Mouse (Mus musculus): ENCODE measurements around the gene Adgrb3. TPM values are rescaled to one million over a fixed set of nuclear protein-coding genes. Genes with fewer than 3 reads are reported as not detected.
A peak's percentile ranks its signal among the peaks of the same experiment; 100 is the strongest.

Adgrb3 gene
- polyA plus RNA-seq, 1 experiment from 2014 or later = 9.3 TPM

DNA sequence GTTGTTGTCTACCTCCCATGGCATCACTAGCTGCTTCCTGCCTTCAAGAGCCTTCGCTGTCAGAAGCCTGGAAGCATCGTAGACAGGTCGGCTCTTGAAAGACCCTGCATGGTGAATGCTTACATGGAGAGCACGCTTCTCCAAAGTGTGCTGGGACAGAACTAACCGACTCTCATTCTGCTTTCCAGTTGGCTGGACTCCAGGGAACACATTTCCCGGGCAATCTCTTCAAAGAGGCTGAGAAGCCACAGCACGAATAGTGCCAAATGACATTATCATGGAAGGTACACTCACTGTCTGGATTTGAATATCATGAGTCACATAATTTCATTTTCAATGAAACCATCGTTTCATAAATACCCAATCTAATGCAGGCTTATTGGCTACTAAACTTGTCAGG is 548.0 kb downstream of the Adgrb3 start:
- ATAC-seq (replicated peaks; ENCODE audit: low FRiP score) (no peak), DNase-seq (ENCODE audit: low spot score) (no peak)
- Histone ChIP-seq H3K9ac (ENCODE audit: low read length) (no peak overlapping the region), H3K27ac (ENCODE audit: low read depth, low read length) (no peak overlapping the region), H3K4me2 (ENCODE audit: low read depth, low read length, severe bottlenecking) (no peak overlapping the region), H3K27me3 (ENCODE audit: control insufficient read depth, insufficient read depth, low read length) (no peaks in the 10 kb centered on the region), H3K4me1 (replicated peaks; ENCODE audit: control insufficient read depth, insufficient read depth, low read length) (no peaks in the 10 kb centered on the region), H3K4me3 (ENCODE audit: low read depth, low read length) (no peak overlapping the region), H3K36me3 (ENCODE audit: control insufficient read depth, insufficient read depth, low read length) (no peaks in the 10 kb centered on the region), H3K9me3 (ENCODE audit: control insufficient read depth, low read length) (no peaks in the 10 kb centered on the region)
- 90% methylated on average over 8 of the region's 8 CpGs for WGBS

DNA sequence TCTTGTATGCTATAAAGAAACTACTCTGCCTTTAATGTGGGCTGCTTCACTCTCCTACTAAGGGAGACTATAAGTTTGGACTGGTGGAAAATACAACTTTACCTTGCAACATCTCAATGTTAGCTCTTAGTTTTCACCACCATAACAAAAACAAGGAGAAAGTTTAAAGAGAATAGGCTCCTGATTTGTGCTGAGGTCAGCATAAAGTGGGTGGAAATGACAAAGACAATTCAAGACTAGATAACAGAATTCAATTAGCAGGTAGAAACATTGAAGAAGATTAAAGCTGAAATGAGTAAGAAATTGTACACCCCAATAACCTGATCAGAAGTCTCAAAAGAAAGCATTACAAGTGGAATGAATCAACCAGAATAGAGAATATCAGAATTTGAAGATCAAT is 578.9 kb downstream of the Adgrb3 start:
- Histone ChIP-seq H3K9me3 (ENCODE audit: control insufficient read depth, low read length) (no peaks in the 10 kb centered on the region), H3K4me3 (ENCODE audit: low read depth, low read length) (no peak overlapping the region), H3K4me2 (ENCODE audit: low read depth, low read length, severe bottlenecking) (no peak overlapping the region), H3K36me3 (ENCODE audit: control insufficient read depth, insufficient read depth, low read length) (no peaks in the 10 kb centered on the region), H3K4me1 (replicated peaks; ENCODE audit: control insufficient read depth, insufficient read depth, low read length) (no peaks in the 10 kb centered on the region), H3K27ac (ENCODE audit: low read depth, low read length) (no peak overlapping the region), H3K27me3 (ENCODE audit: control insufficient read depth, insufficient read depth, low read length) (no peaks in the 10 kb centered on the region), H3K9ac (ENCODE audit: low read length) (no peak overlapping the region)
- ATAC-seq (replicated peaks; ENCODE audit: low FRiP score) = no peak
- no peak for DNase-seq (ENCODE audit: low spot score)

DNA sequence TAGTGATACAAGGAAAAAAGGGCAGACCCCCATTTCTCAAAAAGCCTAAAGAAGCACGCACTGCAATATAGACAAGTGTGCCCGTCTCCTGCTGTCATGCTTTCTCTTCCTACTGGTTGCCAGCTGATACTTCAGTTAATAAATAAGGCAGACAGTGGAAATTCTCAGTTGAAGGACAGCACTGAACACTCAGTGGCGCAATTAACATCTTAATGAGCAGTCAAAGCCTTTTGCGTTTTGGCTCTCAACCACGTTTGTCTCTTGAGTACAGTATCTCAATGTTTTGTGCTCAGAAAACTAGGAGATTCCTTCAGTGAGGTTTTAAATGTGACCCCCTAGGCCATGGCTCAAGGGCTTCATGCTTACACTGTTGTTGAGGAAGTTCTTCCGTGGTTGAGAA is 587.1 kb downstream of the Adgrb3 start:
- no peak overlapping the region for H3K4me2 ChIP-seq (ENCODE audit: low read depth, low read length, severe bottlenecking)
- H3K27me3 ChIP-seq (ENCODE audit: control insufficient read depth, insufficient read depth, low read length) = no peaks in the 10 kb centered on the region
- no peak overlapping the region for H3K4me3 ChIP-seq (ENCODE audit: low read depth, low read length)
- H3K9ac ChIP-seq (ENCODE audit: low read length) = no peak overlapping the region
- WGBS = 75% methylated on average over 6 of the region's 6 CpGs
- no peaks in the 10 kb centered on the region for H3K36me3 ChIP-seq (ENCODE audit: control insufficient read depth, insufficient read depth, low read length)
- no peak overlapping the region for H3K27ac ChIP-seq (ENCODE audit: low read depth, low read length)
- H3K9me3 ChIP-seq (ENCODE audit: control insufficient read depth, low read length) = no peaks in the 10 kb centered on the region
- no peak for DNase-seq (ENCODE audit: low spot score)
- no peak for ATAC-seq (replicated peaks; ENCODE audit: low FRiP score)
- H3K4me1 ChIP-seq (replicated peaks; ENCODE audit: control insufficient read depth, insufficient read depth, low read length) = no peaks in the 10 kb centered on the region

DNA sequence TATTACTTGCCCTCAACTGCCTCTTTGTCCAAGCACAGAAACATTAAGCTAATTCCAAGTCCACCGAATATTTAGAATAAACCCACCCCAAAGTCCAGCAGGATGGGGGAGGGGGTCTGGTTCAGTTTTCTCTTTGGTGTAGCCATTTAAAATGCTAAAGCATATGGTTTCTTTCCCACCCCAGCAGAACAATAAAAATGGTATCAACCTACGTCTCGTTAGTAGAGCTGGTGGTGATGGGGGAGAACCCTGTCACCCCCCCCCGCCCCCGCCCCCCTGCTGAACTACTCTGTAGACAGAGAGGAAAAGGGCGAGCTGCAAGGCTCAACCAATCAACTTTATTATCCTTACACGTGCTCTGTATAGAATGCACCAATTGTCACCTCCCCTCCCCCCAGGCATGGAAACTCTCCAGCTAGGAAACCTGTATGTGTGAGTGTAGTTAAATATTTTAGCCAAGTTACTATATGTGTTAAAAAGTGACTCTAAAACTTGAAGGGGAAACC is 600.2 kb downstream of the Adgrb3 start:
- 15% methylated on average over 7 of the region's 7 CpGs for WGBS
- no peaks in the 10 kb centered on the region for H3K9me3 ChIP-seq (ENCODE audit: control insufficient read depth, low read length)
- peaks cover 2% of the 10 kb centered on the region; the same call in 1 of the 2 replicates for H3K4me1 ChIP-seq (replicated peaks; ENCODE audit: control insufficient read depth, insufficient read depth, low read length)
- H3K4me2 ChIP-seq (ENCODE audit: low read depth, low read length, severe bottlenecking) = peak overlapping the region; percentile 60
- H3K27ac ChIP-seq (ENCODE audit: low read depth, low read length) = no peak overlapping the region
- no peaks in the 10 kb centered on the region for H3K27me3 ChIP-seq (ENCODE audit: control insufficient read depth, insufficient read depth, low read length)
- no peak overlapping the region; the same call in 1 of the 2 replicates for H3K9ac ChIP-seq (ENCODE audit: low read length)
- DNase-seq (ENCODE audit: low spot score) (no peak), ATAC-seq (replicated peaks; ENCODE audit: low FRiP score) (peak; percentile 70)
- peak overlapping the region; percentile 30; the same call in 1 of the 2 replicates for H3K4me3 ChIP-seq (ENCODE audit: low read depth, low read length)
- no peaks in the 10 kb centered on the region for H3K36me3 ChIP-seq (ENCODE audit: control insufficient read depth, insufficient read depth, low read length)

DNA sequence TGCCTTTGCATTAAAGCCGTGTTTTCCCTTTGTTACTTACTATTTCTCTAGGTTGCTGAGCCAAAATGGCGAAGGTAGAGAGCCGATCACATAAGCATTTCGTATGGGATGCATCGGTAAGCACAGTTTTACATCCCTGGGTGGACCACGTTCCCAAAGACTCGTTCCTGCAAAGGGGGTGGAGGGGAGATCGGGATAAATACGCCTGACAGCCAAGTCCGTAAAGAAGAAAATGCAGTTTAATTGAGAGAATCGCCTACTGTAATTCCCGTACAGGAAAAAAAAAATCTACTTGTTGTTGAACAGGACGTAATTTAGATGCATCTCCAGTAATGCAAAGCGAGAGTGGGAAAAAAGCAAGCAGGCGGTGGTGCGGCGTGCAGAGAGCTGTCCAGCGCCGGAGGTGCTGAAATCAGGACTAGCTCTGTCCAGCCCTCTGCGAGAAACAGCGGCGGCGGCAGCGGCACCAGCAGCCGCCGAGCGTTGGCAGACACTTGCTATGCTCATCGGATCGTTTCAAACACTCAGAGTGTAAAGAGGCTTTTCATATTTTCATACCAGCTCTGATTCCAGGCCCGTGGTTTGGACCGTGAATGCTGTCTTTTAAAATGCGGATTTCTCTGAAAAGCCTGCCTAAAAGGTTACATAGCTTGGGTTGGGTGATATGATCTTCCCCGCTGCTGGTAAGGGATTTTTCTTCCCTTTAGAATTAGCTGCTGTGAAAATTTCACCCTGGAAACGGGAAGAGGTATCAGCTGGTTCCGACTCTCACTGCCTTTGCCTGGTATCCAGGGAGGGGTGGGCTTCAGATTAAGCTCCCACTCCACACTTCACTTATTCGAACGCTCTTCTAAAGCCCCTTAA is 600.9 kb downstream of the Adgrb3 start:
- peak overlapping the region; percentile 43 for H3K9ac ChIP-seq (ENCODE audit: low read length)
- peak overlapping the region; percentile 60 for H3K4me2 ChIP-seq (ENCODE audit: low read depth, low read length, severe bottlenecking)
- no peaks in the 10 kb centered on the region for H3K9me3 ChIP-seq (ENCODE audit: control insufficient read depth, low read length)
- 4% methylated on average over 37 of the region's 37 CpGs for WGBS
- peaks cover 2% of the 10 kb centered on the region; the same call in 1 of the 2 replicates for H3K4me1 ChIP-seq (replicated peaks; ENCODE audit: control insufficient read depth, insufficient read depth, low read length)
- no peaks in the 10 kb centered on the region for H3K27me3 ChIP-seq (ENCODE audit: control insufficient read depth, insufficient read depth, low read length)
- peak overlapping the region; percentile 30 for H3K4me3 ChIP-seq (ENCODE audit: low read depth, low read length)
- peak; percentile 91 for DNase-seq (ENCODE audit: low spot score)
- H3K36me3 ChIP-seq (ENCODE audit: control insufficient read depth, insufficient read depth, low read length) = no peaks in the 10 kb centered on the region
- H3K27ac ChIP-seq (ENCODE audit: low read depth, low read length) = peak overlapping the region; percentile 71
- ATAC-seq (replicated peaks; ENCODE audit: low FRiP score) = peak; percentile 92

DNA sequence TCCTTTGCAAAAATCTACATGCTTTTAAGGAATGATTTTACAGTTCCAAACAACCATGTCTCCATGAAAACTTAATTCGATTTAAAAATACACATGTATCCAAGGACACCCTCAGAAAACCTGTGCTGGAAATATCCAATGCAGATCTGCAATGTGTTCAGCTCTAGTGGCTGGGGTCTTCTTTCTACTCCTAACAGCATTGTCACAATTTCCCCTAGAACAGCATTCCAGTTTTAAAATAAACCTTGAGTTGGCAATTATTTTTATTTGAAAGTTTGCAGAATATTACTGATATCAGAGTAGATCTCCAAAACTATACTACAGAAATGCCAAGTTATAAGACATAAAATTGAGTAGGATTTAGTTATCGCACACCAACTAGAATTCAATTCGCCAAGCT is 601.6 kb downstream of the Adgrb3 start:
- Histone ChIP-seq H3K4me1 (replicated peaks; ENCODE audit: control insufficient read depth, insufficient read depth, low read length) (peaks cover 2% of the 10 kb centered on the region; the same call in 1 of the 2 replicates), H3K9ac (ENCODE audit: low read length) (peak overlapping the region; percentile 43), H3K9me3 (ENCODE audit: control insufficient read depth, low read length) (no peaks in the 10 kb centered on the region), H3K4me3 (ENCODE audit: low read depth, low read length) (peak overlapping the region; percentile 30), H3K36me3 (ENCODE audit: control insufficient read depth, insufficient read depth, low read length) (no peaks in the 10 kb centered on the region), H3K4me2 (ENCODE audit: low read depth, low read length, severe bottlenecking) (peak overlapping the region; percentile 60), H3K27ac (ENCODE audit: low read depth, low read length) (no peak overlapping the region; the same call in 1 of the 2 replicates), H3K27me3 (ENCODE audit: control insufficient read depth, insufficient read depth, low read length) (no peaks in the 10 kb centered on the region)
- ATAC-seq (replicated peaks; ENCODE audit: low FRiP score) (no peak), DNase-seq (ENCODE audit: low spot score) (no peak)
- WGBS = 44% methylated on average over 3 of the region's 3 CpGs

DNA sequence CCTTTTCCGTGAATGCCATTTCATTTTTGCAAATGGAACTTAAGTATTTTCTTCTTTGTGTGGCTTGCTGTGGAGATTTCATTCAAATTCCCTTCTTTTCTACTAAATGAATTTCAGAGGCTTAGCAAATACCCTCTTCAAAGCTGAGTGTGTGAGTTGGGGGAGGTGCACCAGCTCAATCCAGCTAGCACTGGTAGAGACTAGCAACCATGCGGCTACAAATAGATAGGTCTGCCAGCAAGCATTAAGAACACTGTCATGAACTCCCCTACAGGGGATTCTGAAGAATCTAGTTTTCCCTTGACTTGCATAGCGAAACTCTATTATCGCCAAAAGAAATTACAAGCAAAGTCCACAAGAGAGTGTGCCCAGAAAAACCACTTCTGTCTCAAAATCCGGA is 624.9 kb downstream of the Adgrb3 start:
- Histone ChIP-seq H3K9me3 (ENCODE audit: control insufficient read depth, low read length) (no peaks in the 10 kb centered on the region), H3K4me1 (replicated peaks; ENCODE audit: control insufficient read depth, insufficient read depth, low read length) (no peaks in the 10 kb centered on the region), H3K27ac (ENCODE audit: low read depth, low read length) (no peak overlapping the region), H3K9ac (ENCODE audit: low read length) (no peak overlapping the region), H3K4me3 (ENCODE audit: low read depth, low read length) (no peak overlapping the region), H3K4me2 (ENCODE audit: low read depth, low read length, severe bottlenecking) (no peak overlapping the region), H3K36me3 (ENCODE audit: control insufficient read depth, insufficient read depth, low read length) (no peaks in the 10 kb centered on the region), H3K27me3 (ENCODE audit: control insufficient read depth, insufficient read depth, low read length) (no peaks in the 10 kb centered on the region)
- no peak for DNase-seq (ENCODE audit: low spot score)
- 30% methylated on average over 5 of the region's 5 CpGs for WGBS
- peak; percentile 63; the same call in 1 of the 2 replicates for ATAC-seq (replicated peaks; ENCODE audit: low FRiP score)

DNA sequence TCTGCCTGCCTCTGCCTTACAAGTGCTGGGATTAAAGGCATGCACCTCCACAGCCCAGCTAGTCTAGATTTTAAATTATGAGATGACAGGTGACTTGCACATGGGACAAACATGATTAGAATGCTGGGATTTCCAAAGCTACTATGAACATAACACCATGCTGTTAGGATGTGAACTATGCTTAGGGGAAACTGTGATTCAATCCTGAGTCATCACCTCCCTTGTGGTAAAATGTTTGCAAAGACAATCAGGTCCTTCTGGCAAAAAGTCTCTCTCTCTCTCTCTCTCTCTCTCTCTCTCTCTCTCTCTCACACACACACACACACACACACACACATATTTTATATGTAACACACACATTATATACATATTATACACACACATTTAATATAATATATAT is 630.1 kb downstream of the Adgrb3 start:
- Histone ChIP-seq H3K27me3 (ENCODE audit: control insufficient read depth, insufficient read depth, low read length) (no peaks in the 10 kb centered on the region), H3K27ac (ENCODE audit: low read depth, low read length) (no peak overlapping the region), H3K4me1 (replicated peaks; ENCODE audit: control insufficient read depth, insufficient read depth, low read length) (no peaks in the 10 kb centered on the region), H3K9me3 (ENCODE audit: control insufficient read depth, low read length) (no peaks in the 10 kb centered on the region), H3K4me3 (ENCODE audit: low read depth, low read length) (no peak overlapping the region), H3K9ac (ENCODE audit: low read length) (no peak overlapping the region), H3K4me2 (ENCODE audit: low read depth, low read length, severe bottlenecking) (no peak overlapping the region), H3K36me3 (ENCODE audit: control insufficient read depth, insufficient read depth, low read length) (no peaks in the 10 kb centered on the region)
- ATAC-seq (replicated peaks; ENCODE audit: low FRiP score) (no peak), DNase-seq (ENCODE audit: low spot score) (no peak)

DNA sequence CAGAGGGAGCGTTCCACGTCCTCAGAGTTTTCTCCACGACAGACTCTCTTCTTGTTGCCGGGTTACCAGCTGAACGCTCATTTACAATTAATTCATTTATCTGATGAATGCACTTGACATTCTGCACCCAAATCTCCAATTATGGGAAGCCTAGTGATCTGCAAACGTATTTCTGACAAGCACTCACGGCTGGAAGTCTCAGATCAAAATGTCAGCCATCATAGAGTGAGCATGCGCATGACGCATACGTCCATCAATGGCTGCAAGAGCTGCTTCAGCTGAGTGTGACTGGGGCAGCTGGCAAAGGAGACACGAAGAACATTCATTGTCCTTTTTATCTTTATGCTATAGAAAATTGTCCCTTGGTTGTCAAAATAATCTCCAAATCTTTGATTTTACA is 637.5 kb downstream of the Adgrb3 start:
- H3K4me3 ChIP-seq (ENCODE audit: low read depth, low read length) = no peak overlapping the region
- H3K27me3 ChIP-seq (ENCODE audit: control insufficient read depth, insufficient read depth, low read length) = no peaks in the 10 kb centered on the region
- WGBS = 47% methylated on average over 11 of the region's 11 CpGs
- ATAC-seq (replicated peaks; ENCODE audit: low FRiP score) (no peak), DNase-seq (ENCODE audit: low spot score) (no peak)
- H3K9ac ChIP-seq (ENCODE audit: low read length) = no peak overlapping the region
- no peak overlapping the region for H3K4me2 ChIP-seq (ENCODE audit: low read depth, low read length, severe bottlenecking)
- no peaks in the 10 kb centered on the region for H3K36me3 ChIP-seq (ENCODE audit: control insufficient read depth, insufficient read depth, low read length)
- H3K27ac ChIP-seq (ENCODE audit: low read depth, low read length) = no peak overlapping the region
- H3K9me3 ChIP-seq (ENCODE audit: control insufficient read depth, low read length) = no peaks in the 10 kb centered on the region
- peaks cover 3% of the 10 kb centered on the region; the same call in 1 of the 2 replicates for H3K4me1 ChIP-seq (replicated peaks; ENCODE audit: control insufficient read depth, insufficient read depth, low read length)
